Mouse (Mus musculus) neural tube, embryonic 10.5 days (tissue): Measurements from ENCODE around the gene Skp2.
A peak's percentile ranks its signal among the peaks of the same experiment; 100 is the strongest.

Experiments used
- DNase-seq: peaks from one replicate; pipeline ENCODE4 v3.0.0-alpha.2; 2017; ENCODE audit warnings: low spot score; ENCODE audit errors: extremely low spot score

Skp2 gene

GRCm38 (mm10) chr15:9114131-9114530, 41.1 kb downstream of the Skp2 start:
- no peak for DNase-seq

- no peak for DNase-seq
These were observed 41.7 kb downstream of the Skp2 start for GRCm38 (mm10) chr15:9113556-9113955.

- no peak for DNase-seq
These were observed 43.6 kb downstream of the Skp2 start for GRCm38 (mm10) chr15:9111648-9112047.

GRCm38 (mm10) chr15:9110526-9111347, 44.5 kb downstream of the Skp2 start:
- no peak for DNase-seq

- DNase-seq, result no peak
These were observed 48.7 kb downstream of the Skp2 start for GRCm38 (mm10) chr15:9106303-9107074.

- no peak for DNase-seq
These were observed 54.7 kb downstream of the Skp2 start for GRCm38 (mm10) chr15:9100446-9101077.

GRCm38 (mm10) chr15:9096865-9097264, 58.4 kb downstream of the Skp2 start:
- DNase-seq, result no peak

- DNase-seq, result peak; percentile 50
These were observed 60.9 kb downstream of the Skp2 start for GRCm38 (mm10) chr15:9094366-9094750.

- DNase-seq, result no peak
These were observed 61.4 kb downstream of the Skp2 start for GRCm38 (mm10) chr15:9093598-9094365.

- DNase-seq, result no peak
These were observed 64.6 kb downstream of the Skp2 start for GRCm38 (mm10) chr15:9090662-9091061.

- no peak for DNase-seq
These were observed 66.0 kb downstream of the Skp2 start for GRCm38 (mm10) chr15:9089136-9089720.

- no peak for DNase-seq
These were observed 66.5 kb downstream of the Skp2 start for GRCm38 (mm10) chr15:9088683-9089072.

- DNase-seq, result no peak
These were observed 67.1 kb downstream of the Skp2 start for GRCm38 (mm10) chr15:9087895-9088682.

GRCm38 (mm10) chr15:9087421-9087820, 67.8 kb downstream of the Skp2 start:
- no peak for DNase-seq

GRCm38 (mm10) chr15:9086813-9087212, 68.4 kb downstream of the Skp2 start:
- DNase-seq, result no peak

GRCm38 (mm10) chr15:9082753-9083152, 72.5 kb downstream of the Skp2 start:
- no peak for DNase-seq

GRCm38 (mm10) chr15:9081294-9081693, 73.9 kb downstream of the Skp2 start:
- DNase-seq, result no peak

GRCm38 (mm10) chr15:9080206-9080605, 75.0 kb downstream of the Skp2 start:
- DNase-seq, result no peak

GRCm38 (mm10) chr15:9079626-9080025, 75.6 kb downstream of the Skp2 start:
- no peak for DNase-seq
